Mouse (Mus musculus) G1E (cell line): ENCODE measurements around the gene Cspg4.

ENCODE experiments used
- CTCF ChIP-seq: IDR thresholded peaks from 2 replicates; pipeline ENCODE4 v1.5.1; 2012; ENCODE audit warnings: low read depth, low read length, inconsistent platforms, mixed read lengths
- GATA1 ChIP-seq: IDR thresholded peaks from 2 replicates; pipeline ENCODE4 v1.6.1; 2012; ENCODE audit warnings: borderline replicate concordance, low read length, inconsistent platforms, mixed read lengths
- GATA2 ChIP-seq: IDR thresholded peaks from 2 replicates; pipeline ENCODE4 v1.6.1; 2012; ENCODE audit warnings: low read depth, low read length, inconsistent platforms, borderline replicate concordance
- POLR2AphosphoS5 ChIP-seq: IDR thresholded peaks from 2 replicates; pipeline ENCODE4 v1.6.1; 2012; ENCODE audit warnings: low read depth, low read length, inconsistent platforms; ENCODE audit not compliant: insufficient replicate concordance
- TAL1 ChIP-seq: conservative IDR thresholded peaks from 2 replicates; pipeline ENCODE4 v1.6.1; 2012; ENCODE audit warnings: low read depth, low read length, inconsistent platforms, mixed read lengths

- no peak for TF ChIP-seq CTCF
- TF ChIP-seq POLR2AphosphoS5 = no peak
- no peak for TF ChIP-seq GATA1
- no peak for TF ChIP-seq GATA2
- TF ChIP-seq TAL1 = no peak
These were observed 62.6 kb downstream of the Cspg4 start for GRCm38 (mm10) chr9:56927191-56928012.
